Mouse (Mus musculus) kidney, adult 2 months (tissue): ENCODE data around the gene Metap2. TPM values are rescaled to one million over a fixed set of nuclear protein-coding genes. Genes with fewer than 3 reads are reported as not detected.
"Not testable (repeated sequence)": the region's sequence is repeated elsewhere in the genome, so short reads cannot be mapped to it uniquely, and the experiment has no call there.

ENCODE experiments used
- DNase-seq: peaks from one replicate; pipeline ENCODE4 v3.0.0; 2021
- H3K27ac ChIP-seq: fragments of 200-500 bp; 2 replicates; pipeline ENCODE4 v1.5.1; 2012; ENCODE audit warnings: low read depth, low read length, control low read depth, inconsistent platforms; ENCODE audit not compliant: insufficient read depth
- H3K27me3 ChIP-seq: fragments of 200-500 bp; replicated peaks from 2 replicates; pipeline ENCODE4 v1.6.1; 2012; ENCODE audit warnings: mild to moderate bottlenecking, moderate library complexity, low read length, inconsistent platforms; ENCODE audit not compliant: control insufficient read depth, insufficient read depth
- H3K36me3 ChIP-seq: fragments of 200-500 bp; 2 replicates; pipeline ENCODE4 v1.6.1; 2012; ENCODE audit warnings: mild to moderate bottlenecking, moderate library complexity, low read length, inconsistent platforms; ENCODE audit not compliant: control insufficient read depth, insufficient read depth
- H3K4me1 ChIP-seq: fragments of 200-500 bp; 2 replicates; pipeline ENCODE4 v1.6.1; 2011; ENCODE audit warnings: low read length; ENCODE audit not compliant: control insufficient read depth, insufficient read depth
- H3K4me3 ChIP-seq: fragments of 200-500 bp; 2 replicates; pipeline ENCODE4 v1.5.1; 2011; ENCODE audit warnings: mild to moderate bottlenecking, low read depth, low read length, control low read depth; ENCODE audit not compliant: insufficient read depth
- CTCF ChIP-seq: fragments of 200-500 bp; conservative IDR thresholded peaks from 2 replicates; pipeline ENCODE4 v1.5.1; 2011; ENCODE audit warnings: low read depth, mild to moderate bottlenecking, control low read depth, low read length, moderate library complexity, mixed read lengths; ENCODE audit not compliant: insufficient read depth, insufficient read length
- POLR2A ChIP-seq: fragments of 200-500 bp; IDR thresholded peaks from one replicate; pipeline ENCODE4 v1.6.1; 2011; ENCODE audit warnings: low read depth, low read length, control low read depth
- WGBS: fragments of 180-500 bp; shearing (Covaris S2); methylation state at CpG from one replicate; pipeline ENCODE4 v1.1.7; 2018; 5-methylcytosine and 5-hydroxymethylcytosine counted together
- polyA plus RNA-seq: library from polyadenylated mRNA; depleted of rRNA; stranded (reverse); fragments of >200 nt; gene quantifications from 2 replicates; pipeline ENCODE4 v1.2.3, GENCODE M21; 2012

The Metap2 gene
- polyA plus RNA-seq, 1 experiment, result 47.3 TPM

- DNase-seq, result no peak
- Histone ChIP-seq H3K27ac (no peak overlapping the region), H3K4me3 (no peak overlapping the region), H3K36me3 (peaks cover 8% of the 10 kb centered on the region), H3K27me3 (no peaks in the 10 kb centered on the region), H3K4me1 (no peaks in the 10 kb centered on the region)
- 95% methylated on average over 7 of the region's 7 CpGs for WGBS
- TF ChIP-seq CTCF (no peak), POLR2A (no peak)
Observed at GRCm38 (mm10) chr10:93868401-93868800, 28.5 kb downstream of the Metap2 start.

- no peak for DNase-seq
- Histone ChIP-seq H3K27me3 (no peaks in the 10 kb centered on the region), H3K4me1 (no peaks in the 10 kb centered on the region), H3K27ac (no peak overlapping the region), H3K36me3 (no peaks in the 10 kb centered on the region; the same call in 1 of the 2 replicates), H3K4me3 (no peak overlapping the region)
- WGBS, result 77% methylated on average over 6 of the region's 6 CpGs
- TF ChIP-seq CTCF, result no peak
- TF ChIP-seq POLR2A, result no peak
Observed at GRCm38 (mm10) chr10:93856095-93856494, 40.8 kb downstream of the Metap2 start.

GRCm38 (mm10) chr10:93855126-93855525 is 41.8 kb downstream of the Metap2 start:
- Histone ChIP-seq H3K36me3 (no peaks in the 10 kb centered on the region; the same call in 1 of the 2 replicates), H3K27me3 (no peaks in the 10 kb centered on the region), H3K27ac (no peak overlapping the region), H3K4me3 (no peak overlapping the region), H3K4me1 (no peaks in the 10 kb centered on the region)
- WGBS, result 91% methylated on average over 9 of the region's 9 CpGs
- TF ChIP-seq CTCF, result no peak
- no peak for TF ChIP-seq POLR2A
- no peak for DNase-seq

- H3K4me1 ChIP-seq, result no peaks in the 10 kb centered on the region
- no peak overlapping the region for H3K27ac ChIP-seq
- H3K4me3 ChIP-seq, result no peak overlapping the region
- no peaks in the 10 kb centered on the region for H3K27me3 ChIP-seq
- TF ChIP-seq CTCF (no peak), POLR2A (no peak)
- WGBS, result 95% methylated on average over 13 of the region's 13 CpGs
- DNase-seq, result no peak
- no peaks in the 10 kb centered on the region for H3K36me3 ChIP-seq
Observed at GRCm38 (mm10) chr10:93846706-93847105, 50.2 kb downstream of the Metap2 start.

- H3K27me3 ChIP-seq, DNase-seq, H3K36me3 ChIP-seq, H3K4me1 ChIP-seq, H3K4me3 ChIP-seq, H3K27ac ChIP-seq: not testable (repeated sequence)
- WGBS, result 95% methylated on average over 7 of the region's 7 CpGs
Observed at GRCm38 (mm10) chr10:93835115-93835514, 61.8 kb downstream of the Metap2 start.

- 6% methylated on average over 13 of the region's 13 CpGs for WGBS
- H3K27me3 ChIP-seq, result peaks cover 8% of the 10 kb centered on the region
- peak overlapping the region; percentile 52; the same call in 1 of the 2 replicates for H3K4me3 ChIP-seq
- H3K36me3 ChIP-seq, result no peaks in the 10 kb centered on the region
- no peak for TF ChIP-seq CTCF
- no peak for TF ChIP-seq POLR2A
- no peak overlapping the region for H3K27ac ChIP-seq
- no peak for DNase-seq
- H3K4me1 ChIP-seq, result no peaks in the 10 kb centered on the region
Observed at GRCm38 (mm10) chr10:93834394-93834745, 62.5 kb downstream of the Metap2 start.

GRCm38 (mm10) chr10:93833699-93834393 is 63.0 kb downstream of the Metap2 start:
- Histone ChIP-seq H3K27me3 (peaks cover 8% of the 10 kb centered on the region), H3K4me3 (peak overlapping the region; percentile 52), H3K4me1 (no peaks in the 10 kb centered on the region), H3K27ac (no peak overlapping the region), H3K36me3 (no peaks in the 10 kb centered on the region)
- TF ChIP-seq POLR2A (no peak), CTCF (no peak)
- peak; percentile 49 for DNase-seq
- WGBS, result under 1% methylated on average over 75 of the region's 75 CpGs

- H3K4me1 ChIP-seq, result no peaks in the 10 kb centered on the region
- DNase-seq, result peak; percentile 2
- H3K36me3 ChIP-seq, result no peaks in the 10 kb centered on the region
- peaks cover 8% of the 10 kb centered on the region for H3K27me3 ChIP-seq
- no peak overlapping the region for H3K27ac ChIP-seq
- no peak for TF ChIP-seq CTCF
- TF ChIP-seq POLR2A, result no peak
- WGBS, result 6% methylated on average over 16 of the region's 16 CpGs
- peak overlapping the region; percentile 52 for H3K4me3 ChIP-seq
Observed at GRCm38 (mm10) chr10:93833370-93833698, 63.6 kb downstream of the Metap2 start.
